Mouse (Mus musculus): ENCODE measurements around the gene Klhl8.
"Not testable (repeated sequence)": the region's sequence is repeated elsewhere in the genome, so short reads cannot be mapped to it uniquely, and the experiment has no call there.

The Klhl8 gene

DNA sequence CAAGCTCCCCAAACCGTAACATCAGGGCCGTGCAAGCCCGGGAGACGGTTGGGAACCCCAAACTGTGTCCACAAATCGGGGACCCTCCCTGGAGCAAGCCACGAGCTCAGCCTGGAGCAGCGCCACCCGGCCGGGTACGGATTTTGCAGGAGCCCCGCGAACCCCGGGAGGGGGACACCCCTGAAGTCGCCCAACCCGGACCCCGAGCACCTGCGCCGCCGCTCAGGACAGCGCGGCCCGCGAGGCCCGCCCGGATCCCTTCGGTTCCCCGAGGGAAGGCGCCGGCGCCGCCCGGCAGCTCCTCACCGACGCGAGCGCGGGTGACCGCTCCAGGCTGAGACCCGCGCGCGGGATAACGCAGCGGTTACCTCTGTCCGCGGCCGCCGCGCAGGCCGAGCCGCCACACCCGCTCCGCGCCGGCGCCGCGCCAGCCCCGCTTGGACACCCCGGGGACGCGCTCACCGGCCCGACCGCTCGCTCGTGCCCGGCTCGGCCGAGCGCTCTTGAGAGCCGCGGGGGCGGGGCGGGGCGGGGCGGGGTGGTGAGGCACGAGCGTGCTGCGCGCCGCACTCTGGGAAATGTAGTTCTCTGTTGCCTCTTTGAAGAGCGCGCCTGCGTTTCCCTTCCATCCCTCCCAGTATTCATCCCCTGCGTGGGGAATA is at the start of gene Klhl8:
Gene Klhl8, minus strand, starts transcription at position 512 of the 662 bp plus-strand sequence.
- DNase-seq, result peak; percentile 91 to 96

DNA sequence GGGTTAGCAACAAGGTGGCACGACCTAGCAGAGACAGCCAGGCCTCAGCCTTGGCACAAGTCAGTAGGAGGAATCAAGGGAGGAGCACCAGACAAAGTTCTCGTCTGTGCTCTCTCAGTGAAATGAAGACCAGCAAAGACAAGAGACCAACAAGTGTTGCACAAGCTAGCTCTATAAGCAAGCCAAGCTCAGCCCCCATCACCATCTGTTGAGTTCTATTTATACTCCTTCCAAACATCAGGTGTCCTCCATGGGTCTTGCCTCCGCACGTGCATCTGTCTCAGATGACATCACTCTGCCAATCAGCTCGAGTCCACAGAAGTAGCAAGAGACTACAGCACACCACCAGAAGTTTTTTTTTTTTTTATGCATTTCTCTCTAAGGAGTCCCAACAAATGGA is 43.6 kb upstream of the Klhl8 start:
- peak; percentile 39 to 45 for DNase-seq

DNA sequence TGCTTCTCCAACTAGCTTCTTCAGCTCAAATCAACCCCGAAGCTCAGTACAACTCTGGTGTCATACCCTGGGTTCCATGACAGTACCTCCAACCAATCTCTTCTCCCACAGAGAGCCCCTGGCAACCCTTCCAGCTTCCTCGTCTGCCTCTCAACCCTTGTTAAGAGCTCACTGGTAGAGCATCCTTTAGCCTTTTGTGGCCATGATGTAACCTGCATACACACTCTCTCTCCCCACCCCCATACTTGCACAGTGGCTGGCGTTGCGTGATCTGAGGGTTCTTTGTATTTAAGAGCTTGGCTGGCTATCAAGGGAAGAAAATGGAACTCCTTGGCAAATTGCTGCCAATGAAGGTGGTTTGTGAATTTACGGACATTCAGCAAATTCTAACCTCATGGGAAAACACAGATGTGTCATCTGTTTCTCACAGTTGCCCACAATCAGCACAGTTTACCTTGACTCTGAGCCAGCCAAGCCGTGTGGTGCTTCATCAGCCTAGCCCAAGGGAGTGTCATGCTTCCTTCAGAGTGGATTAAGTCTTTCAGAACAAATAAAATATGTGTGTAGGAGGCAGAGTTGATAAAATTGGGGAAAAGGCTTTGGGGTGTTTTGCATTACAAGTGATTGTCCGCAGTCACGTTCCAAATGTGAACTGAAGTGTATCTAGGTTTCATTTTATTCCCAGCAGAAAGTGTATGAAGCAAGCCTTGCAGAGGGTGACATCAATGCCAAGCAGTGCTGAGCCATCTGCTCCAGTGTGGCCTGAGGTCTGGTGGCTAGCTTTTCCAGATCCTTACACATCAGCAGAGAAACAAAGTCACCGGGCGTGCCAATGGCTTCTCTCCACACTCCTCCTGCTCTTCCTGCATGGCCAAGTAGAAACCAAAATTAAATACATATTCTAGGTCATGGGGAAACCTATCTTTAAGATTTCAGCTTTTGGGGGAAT is 42.4 kb upstream of the Klhl8 start:
- DNase-seq, result peak; percentile 39 to 53

DNA sequence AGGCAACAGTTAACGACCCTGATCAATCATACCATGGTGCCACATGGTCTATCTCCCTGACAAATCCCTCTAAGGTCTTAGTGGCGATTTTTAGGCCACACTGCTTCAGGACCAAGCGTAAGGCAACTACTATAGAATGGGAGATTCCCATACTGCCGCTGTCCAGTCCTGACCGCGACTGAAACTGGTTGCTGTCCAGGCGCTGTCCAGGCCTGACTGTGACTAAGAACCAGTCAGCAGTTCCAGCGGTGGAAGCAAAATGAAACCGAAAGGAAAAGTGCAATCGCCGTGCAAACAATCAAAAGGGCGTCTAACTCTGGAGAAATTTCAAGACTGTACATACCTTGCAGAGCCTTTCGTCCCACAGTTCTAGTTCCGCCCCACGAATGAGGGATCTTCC is 39.1 kb upstream of the Klhl8 start:
- DNase-seq, result not testable (repeated sequence)

DNA sequence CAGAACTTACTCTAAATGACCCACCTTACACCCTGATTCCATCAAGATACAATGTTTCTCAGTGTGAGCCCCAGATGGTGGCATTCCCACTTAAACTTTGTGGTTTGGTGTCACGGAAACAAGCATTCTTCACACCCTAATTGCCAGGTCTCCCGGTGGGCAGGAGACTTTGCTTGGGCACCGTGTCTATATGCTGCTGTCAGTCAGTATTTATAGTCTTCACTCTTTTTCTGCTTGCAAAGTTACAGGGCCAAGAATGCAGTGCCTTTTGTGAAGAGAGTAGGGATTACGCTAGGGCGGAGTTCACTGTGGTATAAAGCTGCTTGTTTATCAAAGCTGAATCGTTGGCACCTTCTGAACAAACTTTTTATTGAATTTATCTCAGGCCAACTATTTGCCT is 32.1 kb upstream of the Klhl8 start:
- no peak for DNase-seq

DNA sequence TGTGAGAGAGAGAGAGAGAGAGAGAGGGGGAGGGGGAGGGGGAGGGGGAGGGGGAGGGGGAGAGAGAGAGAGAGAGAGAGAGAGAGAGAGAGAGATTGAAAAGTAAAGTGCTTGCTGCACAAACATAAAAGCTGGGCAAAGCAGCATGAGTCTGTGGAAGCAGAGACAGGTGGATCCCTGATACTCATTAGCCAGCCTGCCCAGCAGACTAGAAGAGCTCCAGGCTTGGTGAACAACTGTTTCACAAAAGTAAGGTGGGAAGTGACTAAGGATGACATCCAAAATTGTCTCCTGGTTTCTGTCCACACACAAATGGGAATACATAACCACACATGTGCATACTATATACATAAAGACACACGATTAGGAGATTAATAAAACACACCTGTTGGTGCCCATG is 28.8 kb upstream of the Klhl8 start:
- DNase-seq, result no peak

DNA sequence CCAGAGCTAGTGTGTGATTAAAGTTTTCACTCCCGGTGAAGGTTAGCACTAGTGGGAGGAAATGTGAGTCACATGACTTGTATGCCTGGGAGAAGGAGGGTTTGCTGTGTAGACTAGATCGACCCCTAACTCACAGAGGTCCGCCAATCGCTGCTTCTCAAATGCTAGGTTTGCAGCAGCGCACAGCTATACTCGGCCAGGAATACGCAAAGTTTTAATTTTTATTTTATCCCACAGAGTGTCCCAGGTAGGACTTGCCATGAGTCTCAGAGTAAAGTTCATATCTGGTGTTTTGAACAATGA is 28.2 kb upstream of the Klhl8 start:
- DNase-seq, result no peak

DNA sequence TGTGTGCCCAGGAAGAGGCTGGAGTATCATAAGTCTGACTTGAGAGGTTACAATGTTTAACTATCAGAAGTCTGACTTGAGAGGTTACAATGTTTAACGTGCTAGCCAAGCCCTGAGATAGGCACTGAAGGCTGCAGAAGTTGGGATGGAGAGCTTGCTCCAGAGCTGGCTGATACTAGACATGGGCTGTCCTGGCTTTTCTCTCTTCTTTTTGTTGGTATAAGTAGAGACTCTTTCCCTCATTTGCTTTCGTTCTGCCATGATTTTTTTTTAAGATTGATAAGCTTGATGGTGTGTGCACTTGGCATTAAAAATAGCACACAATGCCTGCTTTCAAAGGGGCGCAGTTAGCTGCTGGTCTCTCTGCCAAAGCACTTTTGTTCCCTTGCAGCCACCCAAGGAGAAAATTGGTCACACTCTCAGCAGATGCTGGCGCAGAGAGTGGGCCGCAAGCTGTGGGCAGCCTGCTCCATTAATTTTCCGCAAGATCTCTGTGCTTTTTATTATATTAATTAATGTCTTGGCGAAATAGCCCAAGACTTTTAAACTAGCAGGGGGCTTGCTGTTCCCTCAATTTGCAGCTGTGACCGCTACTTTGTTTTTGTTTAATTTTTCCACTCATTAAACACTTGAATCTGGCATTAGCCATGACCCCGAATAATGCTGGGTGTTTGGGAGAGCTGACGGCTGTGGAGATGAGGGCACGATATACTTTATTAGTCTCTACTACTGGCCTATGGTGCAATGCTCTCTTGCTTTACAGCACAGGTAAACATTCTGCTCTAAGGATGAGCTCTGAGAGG is 27.7 kb upstream of the Klhl8 start:
- peak; percentile 54 to 63 for DNase-seq

DNA sequence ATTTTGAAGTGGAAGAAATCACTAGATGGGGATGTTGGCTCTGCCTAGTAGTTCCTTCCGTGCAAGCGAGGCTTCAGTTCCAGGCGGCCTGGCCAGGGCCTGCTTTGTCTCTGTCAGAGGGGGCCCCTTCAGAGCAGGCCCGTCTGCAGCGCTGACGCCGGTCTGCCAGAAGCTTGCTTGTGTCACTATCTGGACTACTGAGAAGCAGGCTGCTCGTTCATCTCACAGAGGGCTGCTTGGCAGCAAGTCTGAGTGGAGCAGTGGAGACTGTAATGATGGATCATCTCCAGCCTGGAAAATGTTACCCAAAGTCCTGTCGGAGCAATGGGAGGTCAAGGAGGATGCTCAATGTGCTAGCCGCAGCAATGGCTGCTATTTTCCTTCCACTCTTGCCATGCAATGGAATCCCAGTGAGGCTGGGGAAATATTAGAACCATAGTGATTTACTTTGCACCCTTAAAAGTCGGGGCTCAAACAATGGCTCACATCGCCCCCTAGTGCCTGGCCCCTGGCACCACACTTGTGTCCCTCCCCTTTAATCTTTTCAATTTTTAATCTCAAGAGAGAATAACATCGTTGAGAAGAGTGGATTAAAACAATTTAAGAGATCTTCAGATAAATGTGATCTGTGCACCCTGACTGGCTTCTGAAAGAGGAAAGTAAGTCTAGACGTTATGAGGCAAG is 26.0 kb upstream of the Klhl8 start:
- peak in 1 of 2 experiments; percentile 41 for DNase-seq

DNA sequence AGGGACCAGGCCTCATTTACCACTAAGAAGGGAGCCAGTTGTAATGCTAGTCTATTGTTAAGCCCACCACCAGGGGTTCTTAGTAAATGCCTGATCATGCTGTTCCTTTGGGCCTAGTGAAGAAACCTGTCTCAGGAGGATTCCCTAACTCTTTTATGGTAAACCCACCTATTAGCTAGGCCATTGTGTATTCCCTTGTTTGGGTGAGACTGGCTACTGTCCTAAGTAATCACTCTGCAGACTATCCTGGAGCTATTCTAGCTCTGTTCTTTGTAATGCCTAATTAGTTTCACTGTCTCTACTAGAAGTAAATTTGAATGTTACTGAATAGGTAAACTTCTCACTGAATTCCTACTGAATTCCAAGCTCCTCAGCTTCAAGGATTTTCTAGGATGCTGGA is 20.9 kb upstream of the Klhl8 start:
- not testable (repeated sequence) for DNase-seq

DNA sequence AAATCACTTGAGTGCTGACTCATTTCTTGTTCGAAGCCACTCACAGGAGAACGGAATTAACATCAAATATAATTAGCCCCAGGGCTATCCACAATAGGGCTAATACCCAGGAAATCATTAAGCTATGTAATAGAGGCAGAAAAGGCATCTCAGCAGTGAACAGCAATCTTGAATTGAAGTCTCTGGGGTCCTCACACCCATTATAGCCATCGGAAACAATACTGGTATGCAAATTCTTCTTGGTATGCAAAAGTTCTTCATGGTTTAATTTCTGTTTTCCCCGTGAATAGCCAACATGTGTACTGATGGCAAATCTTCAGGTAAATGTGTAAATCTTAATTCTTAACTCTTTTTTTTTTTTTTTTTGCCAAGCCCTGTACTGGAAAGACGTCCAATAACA is 19.5 kb upstream of the Klhl8 start:
- no peak for DNase-seq

DNA sequence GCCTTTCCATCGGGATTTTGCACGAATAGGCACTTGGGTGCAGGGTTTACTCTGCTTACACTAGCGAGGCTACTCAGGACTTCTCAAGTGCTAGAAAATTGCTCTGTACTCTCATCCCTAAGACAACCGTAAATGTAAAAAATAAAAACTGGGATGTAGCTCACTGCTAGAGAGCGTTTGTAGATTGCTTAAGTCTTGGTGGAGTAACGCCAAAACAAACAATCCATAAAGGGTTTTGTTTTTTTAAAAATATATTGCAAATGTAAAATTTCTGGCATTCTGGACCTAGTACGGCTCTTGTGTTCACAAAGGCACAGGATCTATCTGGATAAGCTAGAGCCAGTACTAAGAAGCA is 17.1 kb upstream of the Klhl8 start:
- DNase-seq, result no peak

DNA sequence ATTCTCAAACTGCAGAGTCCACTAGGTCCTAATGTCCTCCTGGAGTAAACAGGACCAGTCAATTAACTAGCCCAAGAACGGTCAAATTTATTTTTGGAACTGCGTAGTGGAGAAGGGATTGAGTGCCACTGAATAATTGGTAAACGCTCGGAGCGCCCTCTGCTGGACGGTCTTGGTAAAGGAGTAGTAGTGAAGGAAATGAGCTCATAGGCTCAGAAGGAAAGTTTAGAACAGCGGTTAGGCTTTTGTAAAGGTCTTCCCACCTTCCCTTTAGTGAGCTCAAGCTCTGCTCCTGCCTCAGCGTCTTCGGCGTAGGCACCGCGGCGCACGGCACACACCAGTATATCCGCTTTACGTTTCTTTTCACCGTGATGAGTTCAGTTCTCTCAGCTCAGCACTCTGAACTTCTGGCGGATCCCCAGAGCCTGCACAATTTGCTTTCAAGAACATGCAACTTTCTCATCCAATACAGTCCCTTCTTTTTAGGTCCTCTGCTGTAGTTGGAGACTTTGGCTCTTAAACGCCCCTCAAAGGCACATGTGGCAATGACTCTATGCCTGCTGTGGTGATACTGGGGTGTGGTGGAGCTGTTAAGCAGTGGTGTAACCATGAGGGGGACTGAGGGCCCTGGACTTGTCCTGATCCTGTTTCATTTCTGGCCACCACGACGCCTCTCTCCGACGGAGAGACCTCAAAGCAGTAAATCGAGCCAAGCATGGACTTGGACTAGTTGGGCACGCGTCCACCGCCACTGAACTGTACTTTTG is 16.6 kb upstream of the Klhl8 start:
- DNase-seq, result peak; percentile 89 to 95

DNA sequence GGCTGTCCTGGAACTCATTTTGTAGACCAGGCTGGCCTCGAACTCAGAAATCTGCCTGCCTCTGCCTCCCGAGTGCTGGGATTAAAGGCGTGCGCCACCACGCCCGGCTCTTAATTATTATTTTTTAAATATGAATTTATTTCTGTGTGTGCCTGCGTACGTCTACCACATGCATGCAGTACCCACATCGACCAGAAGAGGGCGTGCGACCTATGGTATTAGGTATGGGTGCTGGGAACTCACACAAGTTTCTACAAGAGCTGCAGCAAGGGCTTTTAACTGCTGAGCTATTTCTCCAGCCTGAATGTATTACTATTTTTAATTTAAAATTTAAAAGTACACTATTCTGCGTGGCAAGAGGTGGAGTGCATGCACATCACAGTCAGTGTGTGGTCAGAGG is 15.3 kb upstream of the Klhl8 start:
- DNase-seq, result peak in 1 of 2 experiments; percentile 39

DNA sequence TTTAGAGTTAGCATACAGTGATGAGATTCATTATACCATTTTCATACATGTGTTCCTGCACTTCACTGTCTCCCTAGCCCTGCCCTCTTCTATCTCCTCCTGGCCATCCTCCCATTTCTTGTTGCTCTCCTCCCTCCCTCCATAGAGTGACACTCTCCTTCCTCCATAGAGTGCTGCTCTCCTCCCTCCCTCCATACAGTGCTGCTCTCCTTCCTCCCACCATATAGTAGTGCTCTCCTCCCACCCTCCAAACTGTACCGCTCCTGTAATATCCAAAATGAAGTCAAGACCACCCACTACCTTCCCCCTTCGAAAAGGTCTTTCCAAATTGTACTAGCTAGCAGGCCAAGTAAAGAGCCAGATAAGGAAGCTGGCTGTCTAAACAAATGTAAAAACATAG is 12.7 kb upstream of the Klhl8 start:
- DNase-seq, result no peak

DNA sequence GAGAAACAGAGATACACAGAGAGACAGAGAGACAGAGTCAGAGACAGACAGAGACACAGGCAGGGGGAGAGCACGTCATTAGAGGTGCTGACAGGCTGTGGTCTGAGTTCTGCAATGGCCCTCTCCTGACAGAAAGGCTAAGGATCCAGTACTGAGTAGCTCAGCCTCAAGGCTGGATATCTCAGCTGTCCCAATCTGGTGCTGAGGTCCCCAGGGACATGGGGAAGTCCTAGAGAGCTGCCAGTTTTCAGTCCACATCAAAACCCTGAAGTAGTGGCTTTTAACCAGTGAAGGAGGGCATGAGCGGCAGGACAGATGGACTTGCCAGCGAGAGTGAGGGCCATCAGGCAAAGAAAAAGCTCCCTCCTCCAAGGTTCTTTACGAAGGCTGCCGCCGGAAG is 12.0 kb upstream of the Klhl8 start:
- no peak for DNase-seq

DNA sequence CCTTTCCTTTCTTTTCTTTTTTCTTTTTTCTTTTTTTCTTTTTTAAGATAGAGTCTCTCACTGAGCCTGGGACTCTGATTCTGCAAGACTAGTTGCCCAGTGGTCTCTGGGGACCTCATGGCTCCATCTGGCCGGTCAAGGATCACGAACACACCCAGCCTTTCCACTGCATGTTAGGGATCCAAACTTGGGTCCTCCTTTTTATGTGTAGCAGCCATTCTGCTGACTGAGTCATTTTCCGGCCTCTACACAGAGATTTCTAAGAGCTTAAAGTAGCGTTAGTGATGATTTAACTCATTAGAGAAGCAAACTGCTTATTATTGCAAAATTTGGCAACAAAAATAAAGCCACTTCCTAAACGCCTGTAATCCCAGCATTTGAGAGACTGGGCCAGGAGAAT is 11.4 kb upstream of the Klhl8 start:
- no peak for DNase-seq

DNA sequence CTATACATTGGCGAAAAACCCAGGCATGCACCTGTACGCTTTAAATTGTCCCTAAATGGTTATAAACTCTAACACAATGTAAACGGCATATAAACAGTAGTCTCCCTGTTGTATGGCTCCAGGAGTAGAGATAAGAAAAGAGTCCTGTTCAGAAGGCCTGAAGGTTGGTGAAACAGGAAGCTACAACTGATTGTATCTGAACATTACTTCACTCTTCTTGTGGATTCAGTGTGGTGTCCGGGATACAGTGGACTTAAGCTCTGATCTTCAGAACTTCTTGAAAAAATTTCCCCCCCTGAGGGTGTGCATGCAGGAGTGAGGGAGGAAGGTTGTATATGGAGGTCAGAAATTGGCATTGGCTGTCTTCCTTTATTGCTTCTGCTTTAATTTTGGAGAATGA is 8.4 kb upstream of the Klhl8 start:
- DNase-seq, result no peak

DNA sequence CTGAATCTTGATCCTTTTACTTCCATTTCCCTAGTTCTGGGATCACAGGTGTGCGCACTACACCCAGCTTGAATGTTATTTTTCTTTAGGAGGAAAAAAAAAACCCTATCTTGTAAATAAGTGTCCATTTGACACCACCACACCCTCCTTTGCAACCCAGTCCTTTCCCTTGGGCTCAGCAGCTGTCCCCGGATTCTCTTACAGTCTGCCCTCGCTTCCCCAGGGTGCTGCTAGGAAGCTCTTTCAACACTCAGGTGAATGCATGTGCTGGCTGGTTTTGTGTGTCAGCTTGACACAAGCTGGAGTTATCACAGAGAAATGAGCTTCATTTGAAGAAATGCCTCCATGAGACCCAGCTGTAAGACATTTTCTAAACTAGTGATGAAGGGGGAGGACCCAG is 7.2 kb upstream of the Klhl8 start:
- no peak for DNase-seq

DNA sequence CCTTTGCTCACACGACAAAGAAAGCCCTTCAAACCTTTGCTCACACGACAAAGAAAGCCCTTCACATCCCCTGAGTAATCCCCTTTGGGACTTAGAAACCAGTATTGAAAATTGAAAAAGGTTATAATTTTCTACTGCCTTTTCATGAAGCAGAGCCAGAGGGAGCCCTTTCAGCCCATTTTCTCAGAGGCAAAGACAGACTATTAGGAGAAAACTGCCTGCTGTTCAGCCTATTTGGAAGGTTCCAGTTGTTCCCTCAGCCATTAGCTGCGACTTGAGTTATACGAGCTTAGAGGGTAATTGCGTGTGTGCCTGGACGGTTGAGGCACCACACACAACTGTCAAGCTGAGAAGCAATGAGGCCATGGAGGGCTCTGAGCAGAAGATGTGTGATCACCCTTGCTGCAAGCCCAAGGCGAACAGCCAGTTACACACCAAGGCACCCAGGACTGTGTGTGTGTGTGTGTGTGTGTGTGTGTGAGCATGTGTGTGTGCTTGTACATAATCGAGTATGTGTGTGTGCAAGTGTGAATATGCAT is 6.4 kb upstream of the Klhl8 start:
- no peak for DNase-seq

DNA sequence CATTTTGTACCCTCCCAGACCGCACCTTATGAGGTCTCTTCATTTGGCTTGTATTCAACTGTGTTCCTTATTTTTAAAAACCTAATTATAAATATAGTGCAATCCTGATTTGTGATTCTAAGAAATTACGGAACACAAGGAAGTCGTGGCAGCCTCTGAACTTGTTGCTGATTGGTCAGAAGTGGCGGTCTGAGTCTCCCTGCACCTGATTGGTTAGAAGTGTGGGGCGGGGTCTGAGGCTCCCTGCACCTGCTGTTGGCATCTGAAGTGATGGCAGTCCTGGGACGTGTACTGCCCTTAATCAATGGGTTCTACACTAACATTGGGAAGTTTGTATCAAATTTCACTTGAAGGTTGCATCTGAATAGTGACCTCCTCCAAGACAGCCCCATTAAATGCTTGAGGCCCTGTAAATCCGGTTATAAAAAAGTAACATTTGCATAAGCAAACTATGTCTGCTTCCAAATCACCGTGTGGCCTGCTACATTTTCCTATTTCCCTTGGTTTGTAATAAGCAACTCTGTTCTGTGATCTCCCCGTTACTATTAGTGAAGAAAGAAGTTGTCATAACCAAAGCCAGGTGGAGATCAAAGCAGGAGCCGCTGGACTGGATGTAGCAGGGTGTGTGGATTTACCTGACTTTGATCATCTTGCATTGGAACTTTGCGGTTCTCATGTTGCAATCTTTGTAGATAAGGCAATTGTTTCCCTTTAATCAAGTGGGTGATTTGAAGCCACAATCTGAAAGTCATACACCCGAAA is 5.7 kb upstream of the Klhl8 start:
- no peak for DNase-seq

Data from cerebellum, postnatal 25 days (tissue).